Mouse (Mus musculus) monocyte, adult 5-6 weeks (primary cell): ENCODE results near the gene Eif2b5. TPM values are rescaled to one million over a fixed set of nuclear protein-coding genes. Genes with fewer than 3 reads are reported as not detected.
A peak's percentile ranks its signal among the peaks of the same experiment; 100 is the strongest.
"Not testable (repeated sequence)": the region's sequence is repeated elsewhere in the genome, so short reads cannot be mapped to it uniquely, and the experiment has no call there.

ENCODE experiments used
- ATAC-seq: fragments of 153-309, 156-312 bp; replicated peaks from 2 replicates; pipeline ENCODE4 v1.8.0; 2017; ENCODE audit warnings: mild to moderate bottlenecking; ENCODE audit not compliant: low TSS enrichment, insufficient number of reproducible peaks, severe bottlenecking, poor library complexity, low FRiP score
- total RNA-seq: library from RNA; stranded (forward); fragments of 200-1000, 200-491, 200-594 nt; gene quantifications from 3 replicates; pipeline ENCODE4 v1.2.3, GENCODE M21; 2017

Gene Eif2b5
- total RNA-seq, result 41.2 to 57.3 TPM (median 43.4 TPM) in 3 replicates

- peak; percentile 95 for ATAC-seq
Measured at GRCm38 (mm10) chr16:20498677-20499475, at the start of gene Eif2b5. Gene Eif2b5 (plus strand): TSS chr16:20498817.

- ATAC-seq, result no peak
Measured at GRCm38 (mm10) chr16:20451774-20452173, 46.8 kb upstream of the Eif2b5 start.

GRCm38 (mm10) chr16:20454155-20454654 lies 44.4 kb upstream of the Eif2b5 start:
- ATAC-seq, result no peak

- no peak for ATAC-seq
Measured at GRCm38 (mm10) chr16:20456106-20456505, 42.5 kb upstream of the Eif2b5 start.

- ATAC-seq, result not testable (repeated sequence)
Measured at GRCm38 (mm10) chr16:20458736-20459135, 39.9 kb upstream of the Eif2b5 start.

DNA sequence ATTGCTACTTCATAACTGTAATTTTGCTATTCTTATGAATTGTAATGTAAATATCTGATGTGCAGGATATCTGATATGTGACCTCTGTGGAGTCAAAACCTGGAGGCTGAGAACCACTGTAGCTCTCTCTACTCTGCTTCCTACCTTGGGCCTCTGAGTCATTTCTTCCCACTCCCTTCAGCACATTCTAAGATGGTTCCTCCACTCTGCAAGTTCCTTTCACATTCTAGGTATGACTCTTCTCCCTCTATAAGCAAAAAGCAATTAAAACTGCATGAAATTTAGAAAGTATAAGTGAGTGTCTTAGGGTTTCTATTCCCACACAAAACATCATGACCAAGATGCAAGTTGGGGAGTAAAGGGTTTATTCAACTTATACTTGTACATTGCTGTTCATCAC lies 33.9 kb upstream of the Eif2b5 start:
- ATAC-seq, result no peak

GRCm38 (mm10) chr16:20470981-20471380 lies 27.6 kb upstream of the Eif2b5 start:
- ATAC-seq, result no peak

- no peak for ATAC-seq
Measured at GRCm38 (mm10) chr16:20471686-20472085, 26.9 kb upstream of the Eif2b5 start.

DNA sequence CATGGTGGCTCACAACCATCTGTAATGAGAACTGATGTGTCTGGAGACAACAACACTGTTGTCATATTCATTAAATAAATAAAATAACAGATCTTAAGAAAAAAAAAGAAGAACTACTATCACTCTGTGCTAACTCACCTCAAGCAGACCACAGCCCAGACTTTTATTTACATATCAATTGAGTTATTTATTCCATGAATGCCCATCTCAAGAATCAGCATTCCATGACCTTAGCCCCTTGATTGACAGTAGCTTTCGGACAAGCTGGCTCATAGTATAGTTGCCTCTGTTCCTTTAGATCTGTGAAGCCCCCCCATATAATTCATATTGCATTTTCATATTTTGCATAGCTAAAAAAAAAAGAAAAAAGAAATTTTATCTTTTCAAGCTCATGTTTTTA lies 24.9 kb upstream of the Eif2b5 start:
- ATAC-seq, result no peak

- ATAC-seq, result no peak
Measured at GRCm38 (mm10) chr16:20474211-20474610, 24.4 kb upstream of the Eif2b5 start.

- ATAC-seq, result no peak
Measured at GRCm38 (mm10) chr16:20474786-20475185, 23.8 kb upstream of the Eif2b5 start.

DNA sequence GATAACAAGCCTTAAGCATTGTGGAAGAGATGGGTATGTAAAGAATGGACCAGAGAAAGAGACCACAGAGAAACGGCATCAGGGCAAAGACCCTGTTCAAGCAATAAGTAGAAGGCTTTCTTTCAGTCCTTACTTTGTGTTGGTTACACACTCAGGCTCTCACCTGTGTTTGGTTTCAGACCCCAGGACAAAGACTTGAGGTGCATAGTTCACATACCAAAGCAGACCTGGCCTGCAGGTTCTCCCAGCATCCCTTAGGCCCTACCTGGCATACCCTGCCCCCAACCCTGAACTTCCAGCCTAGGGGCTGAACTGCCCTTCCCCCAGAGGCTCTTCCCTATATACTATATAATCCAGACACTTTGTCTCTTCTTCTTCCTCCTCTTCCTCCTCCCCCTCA lies 23.3 kb upstream of the Eif2b5 start:
- no peak for ATAC-seq

DNA sequence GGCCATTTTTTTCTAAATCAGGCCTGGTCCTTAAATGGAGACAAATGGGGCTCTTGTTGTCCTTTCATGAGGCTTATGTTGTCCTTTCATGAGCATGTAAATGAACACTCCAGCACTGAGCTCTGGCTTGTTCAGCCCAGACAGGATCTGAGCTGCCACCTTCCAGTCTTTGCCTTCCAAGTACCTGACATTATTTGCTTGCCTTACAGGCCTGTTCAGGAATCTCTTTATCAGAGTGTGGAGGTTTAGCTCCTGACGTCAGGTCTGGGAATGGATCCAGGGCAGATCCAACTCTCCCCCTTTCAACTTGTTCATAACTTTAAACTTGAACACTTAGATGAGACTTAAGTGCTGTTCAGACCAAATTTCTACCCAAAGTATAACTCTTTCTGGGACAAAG lies 21.8 kb upstream of the Eif2b5 start:
- no peak for ATAC-seq

GRCm38 (mm10) chr16:20477270-20477669 lies 21.3 kb upstream of the Eif2b5 start:
- no peak for ATAC-seq

DNA sequence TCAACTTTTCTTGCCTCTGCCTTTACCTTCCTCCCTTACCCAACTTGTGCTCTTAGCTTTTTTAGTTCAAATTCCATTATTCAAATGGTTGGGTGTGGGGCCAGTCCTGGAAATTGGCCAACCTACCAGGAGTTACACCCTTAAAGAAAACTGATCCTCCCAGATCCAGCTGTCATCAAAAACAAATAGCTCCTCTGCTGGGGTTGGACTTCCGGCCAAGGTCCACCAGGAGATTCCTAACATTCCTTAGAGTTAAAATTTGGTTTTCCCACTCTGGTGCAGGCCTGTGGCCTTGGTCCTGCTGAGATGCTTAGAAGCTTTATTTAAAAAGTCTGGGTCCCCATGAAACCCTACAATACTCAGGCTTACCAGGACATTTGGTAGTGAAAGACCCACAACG lies 20.1 kb upstream of the Eif2b5 start:
- ATAC-seq, result no peak

GRCm38 (mm10) chr16:20479026-20479760 lies 19.4 kb upstream of the Eif2b5 start:
- not testable (repeated sequence) for ATAC-seq

DNA sequence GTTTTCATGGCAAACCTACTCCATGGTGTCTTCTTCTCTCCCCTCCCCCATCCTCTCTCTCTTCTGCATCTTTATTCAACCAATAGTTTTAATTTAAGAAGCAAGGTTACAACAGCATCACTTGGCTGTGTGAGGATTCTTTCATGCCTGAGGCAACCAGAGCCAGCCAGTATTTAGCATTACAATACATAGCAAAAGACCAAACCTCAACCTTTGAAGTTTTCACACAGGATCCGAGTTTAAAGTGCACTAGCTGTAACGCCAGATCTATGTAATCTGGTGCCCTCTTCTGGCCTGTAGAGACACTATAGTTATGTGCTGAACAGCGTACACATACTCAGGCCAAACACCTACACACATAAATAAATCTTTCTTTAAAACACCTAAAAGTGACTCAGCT lies 18.5 kb upstream of the Eif2b5 start:
- ATAC-seq, result no peak

- no peak for ATAC-seq
Measured at GRCm38 (mm10) chr16:20481746-20482145, 16.9 kb upstream of the Eif2b5 start.

DNA sequence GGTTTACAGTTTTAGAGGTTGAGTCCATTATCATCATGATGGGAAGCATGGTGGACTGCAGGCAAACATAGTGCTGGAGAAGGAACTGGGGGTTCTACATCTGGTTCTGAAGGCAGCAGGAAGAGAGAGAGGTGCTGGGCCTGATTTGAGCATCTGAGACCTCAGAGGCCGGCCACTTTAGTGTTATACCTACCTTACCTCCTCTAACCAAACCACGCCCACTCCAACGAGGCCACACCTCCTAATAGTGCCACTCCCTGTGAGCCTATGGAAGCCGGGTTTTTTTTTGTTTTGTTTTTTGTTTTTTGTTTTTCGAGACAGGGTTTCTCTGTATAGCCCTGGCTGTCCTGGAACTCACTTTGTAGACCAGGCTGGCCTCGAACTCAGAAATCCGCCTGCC lies 14.9 kb upstream of the Eif2b5 start:
- not testable (repeated sequence) for ATAC-seq

DNA sequence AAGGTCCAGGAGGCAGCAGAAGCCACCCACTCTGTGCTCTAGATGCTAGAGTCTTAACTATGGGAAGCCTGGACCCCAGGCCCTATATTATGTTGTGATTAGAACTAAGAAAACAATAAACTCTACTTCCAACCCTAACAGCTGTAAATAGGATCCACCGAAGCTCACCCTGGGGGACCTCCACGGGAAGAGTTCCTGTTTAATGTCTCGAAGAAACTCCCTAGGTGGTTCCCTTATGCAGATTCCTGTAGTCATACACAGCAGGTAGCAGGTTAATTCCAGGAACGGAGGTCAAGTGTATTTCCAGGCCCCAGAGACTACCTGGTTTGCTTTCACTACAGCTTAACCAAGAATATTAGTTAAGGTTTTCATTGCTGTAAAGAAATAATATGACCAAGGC lies 13.6 kb upstream of the Eif2b5 start:
- ATAC-seq, result no peak
